Mouse (Mus musculus) ES-Bruce4 (cell line): ENCODE results near the gene Bcl2l1. TPM values are rescaled to one million over a fixed set of nuclear protein-coding genes. Genes with fewer than 3 reads are reported as not detected.

ENCODE experiments used
- H3K27ac ChIP-seq: 2 replicates; pipeline ENCODE4 v1.5.1; 2012; ENCODE audit warnings: low read length, inconsistent platforms; ENCODE audit not compliant: insufficient read depth
- H3K27me3 ChIP-seq: 2 replicates; pipeline ENCODE4 v1.6.1; 2012; ENCODE audit warnings: mild to moderate bottlenecking, low read length, inconsistent platforms; ENCODE audit not compliant: control insufficient read depth, poor library complexity, insufficient read depth, severe bottlenecking
- H3K36me3 ChIP-seq: 2 replicates; pipeline ENCODE4 v1.6.1; 2012; ENCODE audit warnings: inconsistent platforms, mild to moderate bottlenecking, low read length, moderate library complexity; ENCODE audit not compliant: control insufficient read depth, poor library complexity, insufficient read depth, severe bottlenecking
- H3K4me1 ChIP-seq: one replicate; pipeline ENCODE4 v1.8.1; 2011; ENCODE audit warnings: low read length; ENCODE audit not compliant: control insufficient read depth, insufficient read depth
- H3K4me3 ChIP-seq: 2 replicates; pipeline ENCODE4 v1.5.1; 2011; ENCODE audit warnings: low read depth, mild to moderate bottlenecking, low read length
- H3K9ac ChIP-seq: 2 replicates; pipeline ENCODE4 v1.6.1; 2012; ENCODE audit warnings: low read depth, mild to moderate bottlenecking, inconsistent platforms; ENCODE audit not compliant: poor library complexity, severe bottlenecking
- H3K9me3 ChIP-seq: replicated peaks from 2 replicates; pipeline ENCODE4 v1.6.1; 2012; ENCODE audit warnings: mild to moderate bottlenecking, low read length, inconsistent platforms; ENCODE audit not compliant: control insufficient read depth, poor library complexity, insufficient read depth, severe bottlenecking
- CTCF ChIP-seq: IDR thresholded peaks from one replicate; pipeline ENCODE4 v1.8.1; 2011; ENCODE audit warnings: low read depth, low read length
- EP300 ChIP-seq: IDR thresholded peaks from 2 replicates; pipeline ENCODE4 v1.6.1; 2011; ENCODE audit warnings: low read depth, low read length; ENCODE audit not compliant: insufficient read depth
- POLR2A ChIP-seq: IDR thresholded peaks from one replicate; pipeline ENCODE4 v1.8.1; 2011; ENCODE audit warnings: low read length; ENCODE audit not compliant: insufficient read depth
- polyA plus RNA-seq: library from polyadenylated mRNA; stranded (reverse); fragments of >200 nt; gene quantifications from 2 replicates; pipeline ENCODE4 v1.2.4, GENCODE M21; 2011; ENCODE audit warnings: low read depth; ENCODE audit not compliant: missing spikeins, insufficient read depth, insufficient read length

The Bcl2l1 gene
- 108 TPM in 2 replicates for polyA plus RNA-seq

- Histone ChIP-seq H3K27me3 (no peaks in the 10 kb centered on the region), H3K36me3 (peaks cover 1% of the 10 kb centered on the region; the same call in 1 of the 2 replicates), H3K27ac (peak within 1 kb of the TSS; percentile 80), H3K9me3 (no peaks in the 10 kb centered on the region), H3K9ac (peak within 1 kb of the TSS; percentile 85), H3K4me3 (peak within 1 kb of the TSS; percentile 91), H3K4me1 (peaks cover 10% of the 10 kb centered on the region)
- TF ChIP-seq CTCF (peak; percentile 94), POLR2A (no peak), EP300 (peak; percentile 40; the same call in 1 of the 2 replicates)
These were observed at the start of gene Bcl2l1 for GRCm38 (mm10) chr2:152831019-152831878. Gene Bcl2l1, minus strand, starts transcription at chr2:152831728.

- H3K4me1 ChIP-seq = no peaks in the 10 kb centered on the region
- TF ChIP-seq EP300 = no peak
- TF ChIP-seq POLR2A = no peak
- no peak for TF ChIP-seq CTCF
- H3K4me3 ChIP-seq = no peak overlapping the region
- H3K27ac ChIP-seq = no peak overlapping the region
- H3K36me3 ChIP-seq = peaks cover 82% of the 10 kb centered on the region
- H3K9me3 ChIP-seq = no peaks in the 10 kb centered on the region
- no peak overlapping the region for H3K9ac ChIP-seq
- H3K27me3 ChIP-seq = no peaks in the 10 kb centered on the region
These were observed 49.4 kb upstream of the Bcl2l1 start for GRCm38 (mm10) chr2:152880898-152881297.

GRCm38 (mm10) chr2:152878239-152878638 is 46.7 kb upstream of the Bcl2l1 start:
- no peaks in the 10 kb centered on the region for H3K4me1 ChIP-seq
- H3K9ac ChIP-seq = no peak overlapping the region
- H3K9me3 ChIP-seq = no peaks in the 10 kb centered on the region
- TF ChIP-seq EP300 (no peak), CTCF (no peak), POLR2A (no peak)
- no peaks in the 10 kb centered on the region for H3K27me3 ChIP-seq
- H3K36me3 ChIP-seq = peaks cover 77% of the 10 kb centered on the region
- no peak overlapping the region for H3K4me3 ChIP-seq
- no peak overlapping the region for H3K27ac ChIP-seq

GRCm38 (mm10) chr2:152863346-152863745 is 31.8 kb upstream of the Bcl2l1 start:
- Histone ChIP-seq H3K27ac (no peak overlapping the region), H3K27me3 (no peaks in the 10 kb centered on the region), H3K9me3 (no peaks in the 10 kb centered on the region), H3K9ac (no peak overlapping the region), H3K36me3 (peaks cover 43% of the 10 kb centered on the region), H3K4me3 (no peak overlapping the region), H3K4me1 (peaks cover 3% of the 10 kb centered on the region)
- TF ChIP-seq EP300 (no peak), CTCF (no peak), POLR2A (no peak)

GRCm38 (mm10) chr2:152862638-152863037 is 31.1 kb upstream of the Bcl2l1 start:
- Histone ChIP-seq H3K27ac (no peak overlapping the region), H3K27me3 (no peaks in the 10 kb centered on the region), H3K9ac (no peak overlapping the region), H3K4me1 (peaks cover 1% of the 10 kb centered on the region), H3K4me3 (no peak overlapping the region), H3K9me3 (no peaks in the 10 kb centered on the region), H3K36me3 (peaks cover 40% of the 10 kb centered on the region)
- TF ChIP-seq CTCF = no peak
- TF ChIP-seq POLR2A = no peak
- TF ChIP-seq EP300 = no peak

GRCm38 (mm10) chr2:152861891-152862290 is 30.4 kb upstream of the Bcl2l1 start:
- Histone ChIP-seq H3K27me3 (no peaks in the 10 kb centered on the region), H3K36me3 (peaks cover 38% of the 10 kb centered on the region), H3K4me1 (peaks cover 1% of the 10 kb centered on the region), H3K27ac (peak overlapping the region; percentile 58; the same call in 1 of the 2 replicates), H3K9me3 (no peaks in the 10 kb centered on the region), H3K4me3 (no peak overlapping the region), H3K9ac (no peak overlapping the region)
- TF ChIP-seq CTCF = no peak
